Mouse (Mus musculus) heart, embryonic 15.5 days (tissue): ENCODE measurements around the gene Olfr1129. TPM values are rescaled to one million over a fixed set of nuclear protein-coding genes. Genes with fewer than 3 reads are reported as not detected.
"Not testable (repeated sequence)": the region's sequence is repeated elsewhere in the genome, so short reads cannot be mapped to it uniquely, and the experiment has no call there.

Experiments
- ATAC-seq: fragments of 200-750 bp; cut with Nextera tagmentation; replicated peaks from 2 replicates; pipeline ENCODE4 v1.8.0; 2017; ENCODE audit warnings: low read depth, moderate TSS enrichment; ENCODE audit not compliant: insufficient number of reproducible peaks, insufficient read depth, low FRiP score
- H3K27ac ChIP-seq: fragments of 300-500 bp; sonication (generic); 2 replicates; pipeline ENCODE4 v1.5.1; 2015; ENCODE audit warnings: mild to moderate bottlenecking, inconsistent platforms
- H3K27me3 ChIP-seq: fragments of 300-500 bp; sonication (generic); 2 replicates; pipeline ENCODE4 v1.6.1; 2015; ENCODE audit warnings: inconsistent platforms
- H3K36me3 ChIP-seq: fragments of 300-500 bp; sonication (generic); 2 replicates; pipeline ENCODE4 v1.6.1; 2015; ENCODE audit warnings: mild to moderate bottlenecking, inconsistent platforms
- H3K4me1 ChIP-seq: fragments of 300-500 bp; sonication (generic); replicated peaks from 2 replicates; pipeline ENCODE4 v1.6.1; 2015; ENCODE audit warnings: inconsistent platforms
- H3K4me2 ChIP-seq: fragments of 300-500 bp; sonication (generic); 2 replicates; pipeline ENCODE4 v1.6.1; 2015; ENCODE audit warnings: inconsistent platforms, mild to moderate bottlenecking, moderate library complexity
- H3K4me3 ChIP-seq: fragments of 300-500 bp; sonication (generic); 2 replicates; pipeline ENCODE4 v1.5.1; 2015; ENCODE audit warnings: mild to moderate bottlenecking, inconsistent platforms
- H3K9ac ChIP-seq: fragments of 300-500 bp; sonication (generic); 2 replicates; pipeline ENCODE4 v1.6.1; 2015; ENCODE audit warnings: mild to moderate bottlenecking, inconsistent platforms
- H3K9me3 ChIP-seq: fragments of 300-500 bp; sonication (generic); replicated peaks from 2 replicates; pipeline ENCODE4 v1.6.1; 2016; ENCODE audit warnings: inconsistent platforms
- WGBS: fragments of 180-500 bp; shearing (Covaris S2); methylation state at CpG from one replicate; pipeline ENCODE4 v1.1.7; 2015; ENCODE audit warnings: mixed read lengths; 5-methylcytosine and 5-hydroxymethylcytosine counted together
- polyA plus RNA-seq: library from polyadenylated mRNA; unstranded; fragments of >200 nt; fragmentation: Nextera tagmentation; extraction: Ambion mirVana; gene quantifications from 2 replicates; pipeline ENCODE4 v1.2.1, GENCODE M21; 2015

The Olfr1129 gene
- polyA plus RNA-seq = not detected in 2 replicates

GRCm38 (mm10) chr2:87573602-87574001 lies at the start of gene Olfr1129:
Gene Olfr1129, plus strand, starts transcription at chr2:87573902.
- not testable (repeated sequence) for H3K9me3 ChIP-seq, ATAC-seq, H3K9ac ChIP-seq, H3K4me2 ChIP-seq, H3K36me3 ChIP-seq, H3K27ac ChIP-seq, H3K27me3 ChIP-seq, H3K4me1 ChIP-seq, H3K4me3 ChIP-seq
- 61% methylated on average over 1 of the region's 1 CpGs for WGBS

GRCm38 (mm10) chr2:87525899-87526616 lies 47.6 kb upstream of the Olfr1129 start:
- not testable (repeated sequence) for ATAC-seq, H3K9ac ChIP-seq, H3K27me3 ChIP-seq, H3K4me1 ChIP-seq, H3K36me3 ChIP-seq, H3K9me3 ChIP-seq, H3K27ac ChIP-seq
- Histone ChIP-seq H3K4me3 (peak overlapping the region; percentile 26), H3K4me2 (peak overlapping the region; percentile 53)
- 42% methylated on average over 38 of the region's 39 CpGs for WGBS

GRCm38 (mm10) chr2:87531496-87531895 lies 42.2 kb upstream of the Olfr1129 start, which contains the start of gene Olfr153:
Gene Olfr153, plus strand, starts transcription at chr2:87531796.
- H3K9me3 ChIP-seq = no peaks in the 10 kb centered on the region
- H3K9ac ChIP-seq = no peak within 1 kb of the TSS
- H3K4me1 ChIP-seq = no peaks in the 10 kb centered on the region
- H3K4me2 ChIP-seq = no peak within 1 kb of the TSS
- H3K27ac ChIP-seq = no peak within 1 kb of the TSS
- no peaks in the 10 kb centered on the region for H3K36me3 ChIP-seq
- H3K4me3 ChIP-seq = no peak within 1 kb of the TSS
- no peaks in the 10 kb centered on the region for H3K27me3 ChIP-seq
- no peak for ATAC-seq

- Histone ChIP-seq H3K4me3 (no peak overlapping the region), H3K4me2 (no peak overlapping the region), H3K27ac (no peak overlapping the region), H3K27me3 (no peaks in the 10 kb centered on the region), H3K4me1 (no peaks in the 10 kb centered on the region), H3K9ac (no peak overlapping the region), H3K9me3 (no peaks in the 10 kb centered on the region), H3K36me3 (no peaks in the 10 kb centered on the region)
- WGBS = 52% methylated on average over 2 of the region's 2 CpGs
- no peak for ATAC-seq
These were observed 38.9 kb upstream of the Olfr1129 start for GRCm38 (mm10) chr2:87534826-87535225.

GRCm38 (mm10) chr2:87545442-87545841 lies 28.3 kb upstream of the Olfr1129 start, which contains the start of gene Olfr1128:
Gene Olfr1128, minus strand, starts transcription at chr2:87545542.
- ATAC-seq = no peak

GRCm38 (mm10) chr2:87605912-87606311 lies 32.2 kb downstream of the Olfr1129 start, which contains the start of gene Olfr1130:
Gene Olfr1130, plus strand, starts transcription at chr2:87606212.
- not testable (repeated sequence) for H3K27ac ChIP-seq, H3K4me3 ChIP-seq, H3K4me1 ChIP-seq, ATAC-seq, H3K4me2 ChIP-seq, H3K36me3 ChIP-seq, H3K9ac ChIP-seq, H3K27me3 ChIP-seq, H3K9me3 ChIP-seq

More at GRCm38 (mm10) chr2:87545442-87545841, 28.3 kb upstream of the Olfr1129 start, which contains the start of gene Olfr1128:
- WGBS = 89% methylated on average over 1 of the region's 1 CpGs
- Histone ChIP-seq H3K27me3 (no peaks in the 10 kb centered on the region), H3K4me2 (no peak within 1 kb of the TSS), H3K4me3 (no peak within 1 kb of the TSS), H3K4me1 (no peaks in the 10 kb centered on the region), H3K27ac (no peak within 1 kb of the TSS), H3K9ac (no peak within 1 kb of the TSS), H3K9me3 (no peaks in the 10 kb centered on the region), H3K36me3 (no peaks in the 10 kb centered on the region)

- no peak for ATAC-seq
- Histone ChIP-seq H3K27me3 (no peaks in the 10 kb centered on the region), H3K4me3 (no peak within 1 kb of the TSS), H3K36me3 (no peaks in the 10 kb centered on the region), H3K4me1 (no peaks in the 10 kb centered on the region), H3K27ac (no peak within 1 kb of the TSS), H3K4me2 (no peak within 1 kb of the TSS), H3K9ac (no peak within 1 kb of the TSS), H3K9me3 (no peaks in the 10 kb centered on the region)
- 48% methylated on average over 3 of the region's 3 CpGs for WGBS
These were observed 53.1 kb downstream of the Olfr1129 start, which contains the start of gene Olfr1131 for GRCm38 (mm10) chr2:87626804-87627203. Gene Olfr1131, plus strand, starts transcription at chr2:87627104.

Other genes starting within 250 kb of the Olfr1129 start
- gene Olfr1120, start 219.1 kb upstream of the Olfr1129 start, polyA plus RNA-seq = not detected in 2 replicates
- gene Olfr1121, start 204.0 kb upstream of the Olfr1129 start, polyA plus RNA-seq = not detected in 2 replicates
- not detected in 2 replicates for gene Olfr1122, start 188.1 kb upstream of the Olfr1129 start, polyA plus RNA-seq
- gene Olfr1123, start 157.3 kb upstream of the Olfr1129 start, polyA plus RNA-seq = not detected in 2 replicates
- gene Olfr1124, start 143.6 kb upstream of the Olfr1129 start, polyA plus RNA-seq = not detected in 2 replicates
- gene Olfr1126, start 119.9 kb upstream of the Olfr1129 start, polyA plus RNA-seq = not detected in 2 replicates
- gene Pramel7, start 76.8 kb upstream of the Olfr1129 start, polyA plus RNA-seq = not detected in 2 replicates
- gene Pramel6, start 67.3 kb upstream of the Olfr1129 start, polyA plus RNA-seq = not detected in 2 replicates
- not detected in 2 replicates for gene Olfr153, start 42.1 kb upstream of the Olfr1129 start, polyA plus RNA-seq
- gene Olfr1128, start 28.4 kb upstream of the Olfr1129 start, polyA plus RNA-seq = not detected in 2 replicates
- not detected in 2 replicates for gene Olfr1130, start 32.3 kb downstream of the Olfr1129 start, polyA plus RNA-seq
- gene Olfr1131, start 53.2 kb downstream of the Olfr1129 start, polyA plus RNA-seq = not detected in 2 replicates
- not detected in 2 replicates for gene Olfr1132, start 63.6 kb downstream of the Olfr1129 start, polyA plus RNA-seq
- not detected in 2 replicates for gene Olfr1133, start 73.5 kb downstream of the Olfr1129 start, polyA plus RNA-seq
- not detected in 2 replicates for gene Olfr1134, start 84.6 kb downstream of the Olfr1129 start, polyA plus RNA-seq
- not detected in 2 replicates for gene Olfr1135, start 99.8 kb downstream of the Olfr1129 start, polyA plus RNA-seq
- not detected in 2 replicates for gene Olfr1136, start 120.0 kb downstream of the Olfr1129 start, polyA plus RNA-seq
- gene Olfr1137, start 139.3 kb downstream of the Olfr1129 start, polyA plus RNA-seq = not detected in 2 replicates
- not detected in 2 replicates for gene Olfr1138, start 166.1 kb downstream of the Olfr1129 start, polyA plus RNA-seq
- gene Olfr1140, start 169.8 kb downstream of the Olfr1129 start, polyA plus RNA-seq = not detected in 2 replicates
- not detected in 2 replicates for gene Olfr1141, start 180.1 kb downstream of the Olfr1129 start, polyA plus RNA-seq
- not detected in 2 replicates for gene Olfr152, start 205.6 kb downstream of the Olfr1129 start, polyA plus RNA-seq
- not detected in 2 replicates for gene Olfr1143, start 226.7 kb downstream of the Olfr1129 start, polyA plus RNA-seq
- gene Olfr1145, start 235.9 kb downstream of the Olfr1129 start, polyA plus RNA-seq = not detected in 2 replicates